Mouse (Mus musculus): ENCODE measurements at regions not wholly inside any gene's neighbourhood (a gene's known extent, or its start where the extent isn't known, plus 50 kb on each side); places are given as distances from the start of the nearest gene placed in this dataset.

- H3K27ac ChIP-seq (ENCODE audit: low read depth, low read length) = no peak overlapping the region
- H3K4me3 ChIP-seq (ENCODE audit: low read depth, low read length) = no peak overlapping the region
- H3K4me1 ChIP-seq (ENCODE audit: control insufficient read depth, insufficient read depth, low read length) = no peaks in the 10 kb centered on the region
- 75% methylated on average over 3 of the region's 3 CpGs for WGBS
- no peaks in the 10 kb centered on the region for H3K27me3 ChIP-seq (ENCODE audit: control insufficient read depth, insufficient read depth, low read length)
- no peaks in the 10 kb centered on the region for H3K9me3 ChIP-seq (ENCODE audit: control insufficient read depth, low read length)
- no peak for ATAC-seq (ENCODE audit: low read depth)
- no peaks in the 10 kb centered on the region for H3K36me3 ChIP-seq (ENCODE audit: control insufficient read depth, insufficient read depth, low read length)
- H3K4me2 ChIP-seq (ENCODE audit: low read depth, low read length) = no peak overlapping the region
- H3K9ac ChIP-seq (replicated peaks; ENCODE audit: low read depth, low read length) = no peak overlapping the region
Measured at GRCm38 (mm10) chr14:58907359-58907758, 235.3 kb downstream of the 1700129C05Rik start.

- no peak overlapping the region for H3K4me3 ChIP-seq (ENCODE audit: low read depth, low read length)
- 75% methylated on average over 4 of the region's 4 CpGs for WGBS
- no peaks in the 10 kb centered on the region for H3K9me3 ChIP-seq (ENCODE audit: control insufficient read depth, low read length)
- H3K4me1 ChIP-seq (ENCODE audit: control insufficient read depth, insufficient read depth, low read length) = no peaks in the 10 kb centered on the region
- no peaks in the 10 kb centered on the region for H3K27me3 ChIP-seq (ENCODE audit: control insufficient read depth, insufficient read depth, low read length)
- no peaks in the 10 kb centered on the region for H3K36me3 ChIP-seq (ENCODE audit: control insufficient read depth, insufficient read depth, low read length)
- no peak overlapping the region for H3K27ac ChIP-seq (ENCODE audit: low read depth, low read length)
- no peak for ATAC-seq (ENCODE audit: low read depth)
- H3K4me2 ChIP-seq (ENCODE audit: low read depth, low read length) = no peak overlapping the region
- H3K9ac ChIP-seq (replicated peaks; ENCODE audit: low read depth, low read length) = no peak overlapping the region
Measured at GRCm38 (mm10) chr14:58906631-58907030, 236.1 kb downstream of the 1700129C05Rik start.

- Histone ChIP-seq H3K27me3 (ENCODE audit: control insufficient read depth, insufficient read depth, low read length) (no peaks in the 10 kb centered on the region), H3K9me3 (ENCODE audit: control insufficient read depth, low read length) (no peaks in the 10 kb centered on the region), H3K27ac (ENCODE audit: low read depth, low read length) (no peak overlapping the region), H3K36me3 (ENCODE audit: control insufficient read depth, insufficient read depth, low read length) (no peaks in the 10 kb centered on the region), H3K4me2 (ENCODE audit: low read depth, low read length) (peak overlapping the region; percentile 21), H3K4me3 (ENCODE audit: low read depth, low read length) (no peak overlapping the region), H3K9ac (replicated peaks; ENCODE audit: low read depth, low read length) (no peak overlapping the region), H3K4me1 (ENCODE audit: control insufficient read depth, insufficient read depth, low read length) (peaks cover 8% of the 10 kb centered on the region; the same call in 1 of the 2 replicates)
- no peak for ATAC-seq (ENCODE audit: low read depth)
- WGBS = 19% methylated on average over 14 of the region's 14 CpGs
Measured at GRCm38 (mm10) chr14:58868176-58868949, 274.3 kb downstream of the 1700129C05Rik start.

GRCm38 (mm10) chr14:58867396-58868107 lies 275.1 kb downstream of the 1700129C05Rik start:
- Histone ChIP-seq H3K9me3 (ENCODE audit: control insufficient read depth, low read length) (no peaks in the 10 kb centered on the region), H3K4me1 (ENCODE audit: control insufficient read depth, insufficient read depth, low read length) (peaks cover 8% of the 10 kb centered on the region; the same call in 1 of the 2 replicates), H3K36me3 (ENCODE audit: control insufficient read depth, insufficient read depth, low read length) (no peaks in the 10 kb centered on the region), H3K4me3 (ENCODE audit: low read depth, low read length) (no peak overlapping the region), H3K9ac (replicated peaks; ENCODE audit: low read depth, low read length) (no peak overlapping the region), H3K27me3 (ENCODE audit: control insufficient read depth, insufficient read depth, low read length) (no peaks in the 10 kb centered on the region), H3K27ac (ENCODE audit: low read depth, low read length) (no peak overlapping the region), H3K4me2 (ENCODE audit: low read depth, low read length) (peak overlapping the region; percentile 21)
- 14% methylated on average over 13 of the region's 13 CpGs for WGBS
- no peak; the same call in 1 of the 2 replicates for ATAC-seq (ENCODE audit: low read depth)

- ATAC-seq (ENCODE audit: low read depth) = no peak
- Histone ChIP-seq H3K27ac (ENCODE audit: low read depth, low read length) (no peak overlapping the region), H3K4me3 (ENCODE audit: low read depth, low read length) (no peak overlapping the region), H3K36me3 (ENCODE audit: control insufficient read depth, insufficient read depth, low read length) (no peaks in the 10 kb centered on the region), H3K9ac (replicated peaks; ENCODE audit: low read depth, low read length) (no peak overlapping the region), H3K4me1 (ENCODE audit: control insufficient read depth, insufficient read depth, low read length) (no peaks in the 10 kb centered on the region), H3K9me3 (ENCODE audit: control insufficient read depth, low read length) (no peaks in the 10 kb centered on the region), H3K27me3 (ENCODE audit: control insufficient read depth, insufficient read depth, low read length) (no peaks in the 10 kb centered on the region), H3K4me2 (ENCODE audit: low read depth, low read length) (no peak overlapping the region)
- WGBS = 64% methylated on average over 4 of the region's 4 CpGs
Measured at GRCm38 (mm10) chr14:58854871-58855270, 287.8 kb downstream of the 1700129C05Rik start.

- Histone ChIP-seq H3K27me3 (ENCODE audit: control insufficient read depth, insufficient read depth, low read length) (no peaks in the 10 kb centered on the region), H3K27ac (ENCODE audit: low read depth, low read length) (no peak overlapping the region), H3K4me3 (ENCODE audit: low read depth, low read length) (no peak overlapping the region), H3K9me3 (ENCODE audit: control insufficient read depth, low read length) (no peaks in the 10 kb centered on the region), H3K4me2 (ENCODE audit: low read depth, low read length) (no peak overlapping the region), H3K36me3 (ENCODE audit: control insufficient read depth, insufficient read depth, low read length) (no peaks in the 10 kb centered on the region), H3K9ac (replicated peaks; ENCODE audit: low read depth, low read length) (no peak overlapping the region), H3K4me1 (ENCODE audit: control insufficient read depth, insufficient read depth, low read length) (no peaks in the 10 kb centered on the region)
- 84% methylated on average over 2 of the region's 2 CpGs for WGBS
- no peak for ATAC-seq (ENCODE audit: low read depth)
Measured at GRCm38 (mm10) chr14:58844565-58844964, 298.1 kb downstream of the 1700129C05Rik start.

GRCm38 (mm10) chr14:58842196-58842886 lies 300.4 kb downstream of the 1700129C05Rik start:
- no peak overlapping the region for H3K27ac ChIP-seq (ENCODE audit: low read depth, low read length)
- H3K4me3 ChIP-seq (ENCODE audit: low read depth, low read length) = no peak overlapping the region
- H3K4me1 ChIP-seq (ENCODE audit: control insufficient read depth, insufficient read depth, low read length) = no peaks in the 10 kb centered on the region
- WGBS = 100% methylated on average over 1 of the region's 1 CpGs
- H3K9me3 ChIP-seq (ENCODE audit: control insufficient read depth, low read length) = no peaks in the 10 kb centered on the region
- H3K4me2 ChIP-seq (ENCODE audit: low read depth, low read length) = no peak overlapping the region
- no peaks in the 10 kb centered on the region for H3K36me3 ChIP-seq (ENCODE audit: control insufficient read depth, insufficient read depth, low read length)
- H3K9ac ChIP-seq (replicated peaks; ENCODE audit: low read depth, low read length) = no peak overlapping the region
- no peaks in the 10 kb centered on the region for H3K27me3 ChIP-seq (ENCODE audit: control insufficient read depth, insufficient read depth, low read length)
- ATAC-seq (ENCODE audit: low read depth) = no peak

GRCm38 (mm10) chr14:58822938-58823337 lies 319.8 kb downstream of the 1700129C05Rik start:
- H3K27me3 ChIP-seq (ENCODE audit: control insufficient read depth, insufficient read depth, low read length) = no peaks in the 10 kb centered on the region
- no peak overlapping the region for H3K4me2 ChIP-seq (ENCODE audit: low read depth, low read length)
- 88% methylated on average over 4 of the region's 4 CpGs for whole genome bisulfite sequencing
- no peak overlapping the region for H3K4me3 ChIP-seq (ENCODE audit: low read depth, low read length)
- H3K36me3 ChIP-seq (ENCODE audit: control insufficient read depth, insufficient read depth, low read length) = no peaks in the 10 kb centered on the region
- ATAC-seq (ENCODE audit: low read depth) = no peak
- H3K4me1 ChIP-seq (ENCODE audit: control insufficient read depth, insufficient read depth, low read length) = no peaks in the 10 kb centered on the region
- no peak overlapping the region for H3K9ac ChIP-seq (replicated peaks; ENCODE audit: low read depth, low read length)
- H3K27ac ChIP-seq (ENCODE audit: low read depth, low read length) = no peak overlapping the region
- no peaks in the 10 kb centered on the region for H3K9me3 ChIP-seq (ENCODE audit: control insufficient read depth, low read length)
